Mouse (Mus musculus) heart, embryonic 12.5 days (tissue): ENCODE data around the gene Plxdc2. TPM values are rescaled to one million over a fixed set of nuclear protein-coding genes. Genes with fewer than 3 reads are reported as not detected.
"Not testable (repeated sequence)": the region's sequence is repeated elsewhere in the genome, so short reads cannot be mapped to it uniquely, and the experiment has no call there.

ENCODE experiments used
- ATAC-seq: fragments of 200-750 bp; cut with Nextera tagmentation; 2 replicates; pipeline ENCODE4 v1.8.0; 2017; ENCODE audit warnings: moderate TSS enrichment, moderate library complexity; ENCODE audit not compliant: insufficient number of reproducible peaks, low FRiP score
- H3K27ac ChIP-seq: fragments of 300-500 bp; sonication (generic); 2 replicates; pipeline ENCODE4 v1.5.1; 2016; ENCODE audit warnings: mild to moderate bottlenecking, moderate library complexity; ENCODE audit not compliant: poor library complexity, severe bottlenecking
- H3K27me3 ChIP-seq: fragments of 300-500 bp; sonication (generic); replicated peaks from 2 replicates; pipeline ENCODE4 v1.6.1; 2016; ENCODE audit warnings: mild to moderate bottlenecking, moderate library complexity
- H3K36me3 ChIP-seq: fragments of 300-500 bp; sonication (generic); 2 replicates; pipeline ENCODE4 v1.6.1; 2016; ENCODE audit warnings: mild to moderate bottlenecking, moderate library complexity
- H3K4me1 ChIP-seq: fragments of 300-500 bp; sonication (generic); replicated peaks from 2 replicates; pipeline ENCODE4 v1.6.1; 2016; ENCODE audit warnings: mild to moderate bottlenecking
- H3K4me2 ChIP-seq: fragments of 300-500 bp; sonication (generic); 2 replicates; pipeline ENCODE4 v1.6.1; 2016; ENCODE audit warnings: mild to moderate bottlenecking, moderate library complexity
- H3K4me3 ChIP-seq: fragments of 300-500 bp; sonication (generic); 2 replicates; pipeline ENCODE4 v1.5.1; 2016; ENCODE audit warnings: mild to moderate bottlenecking
- H3K9ac ChIP-seq: fragments of 300-500 bp; sonication (generic); 2 replicates; pipeline ENCODE4 v1.6.1; 2016; ENCODE audit warnings: mild to moderate bottlenecking, moderate library complexity
- H3K9me3 ChIP-seq: fragments of 300-500 bp; sonication (generic); replicated peaks from 2 replicates; pipeline ENCODE4 v1.6.1; 2016; ENCODE audit warnings: mild to moderate bottlenecking, moderate library complexity
- WGBS: fragments of 180-500 bp; shearing (Covaris S2); methylation state at CpG from one replicate; pipeline ENCODE4 v1.1.7; 2016; 5-methylcytosine and 5-hydroxymethylcytosine counted together
- polyA plus RNA-seq: library from polyadenylated mRNA; unstranded; fragments of >200 nt; fragmentation: Nextera tagmentation; extraction: Ambion mirVana; gene quantifications from 2 replicates; pipeline ENCODE4 v1.2.1, GENCODE M21; 2016

The Plxdc2 gene
- polyA plus RNA-seq, 1 experiment from 2014 or later = 20.0 TPM

- Histone ChIP-seq H3K4me2 (no peak overlapping the region), H3K4me3 (no peak overlapping the region), H3K9me3 (no peaks in the 10 kb centered on the region), H3K27me3 (no peaks in the 10 kb centered on the region), H3K36me3 (no peaks in the 10 kb centered on the region), H3K27ac (no peak overlapping the region), H3K9ac (no peak overlapping the region), H3K4me1 (no peaks in the 10 kb centered on the region)
- no peak for ATAC-seq
- 81% methylated on average over 2 of the region's 2 CpGs for WGBS
Measured at GRCm38 (mm10) chr2:16759766-16760165, 403.7 kb downstream of the Plxdc2 start.

- H3K9ac ChIP-seq, H3K4me3 ChIP-seq, H3K4me1 ChIP-seq, H3K27ac ChIP-seq, H3K9me3 ChIP-seq, H3K4me2 ChIP-seq, H3K27me3 ChIP-seq, ATAC-seq, H3K36me3 ChIP-seq: not testable (repeated sequence)
- 95% methylated on average over 5 of the region's 7 CpGs for WGBS
Measured at GRCm38 (mm10) chr2:16769149-16769548, 413.0 kb downstream of the Plxdc2 start.

- Histone ChIP-seq H3K4me3 (no peak overlapping the region), H3K36me3 (no peaks in the 10 kb centered on the region), H3K4me2 (no peak overlapping the region), H3K27ac (no peak overlapping the region), H3K9ac (no peak overlapping the region), H3K9me3 (no peaks in the 10 kb centered on the region), H3K4me1 (no peaks in the 10 kb centered on the region; the same call in 1 of the 2 replicates), H3K27me3 (no peaks in the 10 kb centered on the region)
- 32% methylated on average over 1 of the region's 1 CpGs for WGBS
- ATAC-seq = no peak
Measured at GRCm38 (mm10) chr2:16773398-16774113, 417.5 kb downstream of the Plxdc2 start.

GRCm38 (mm10) chr2:16774114-16774433, 418.0 kb downstream of the Plxdc2 start:
- no peak for ATAC-seq
- Histone ChIP-seq H3K36me3 (no peaks in the 10 kb centered on the region), H3K4me1 (no peaks in the 10 kb centered on the region; the same call in 1 of the 2 replicates), H3K27ac (no peak overlapping the region), H3K9me3 (no peaks in the 10 kb centered on the region), H3K4me3 (no peak overlapping the region), H3K9ac (no peak overlapping the region), H3K27me3 (no peaks in the 10 kb centered on the region), H3K4me2 (no peak overlapping the region)
- 73% methylated on average over 3 of the region's 3 CpGs for WGBS

GRCm38 (mm10) chr2:16795283-16795682, 439.2 kb downstream of the Plxdc2 start:
- Histone ChIP-seq H3K4me1 (no peaks in the 10 kb centered on the region), H3K4me3 (no peak overlapping the region), H3K36me3 (no peaks in the 10 kb centered on the region), H3K4me2 (no peak overlapping the region), H3K9me3 (no peaks in the 10 kb centered on the region), H3K27me3 (no peaks in the 10 kb centered on the region), H3K27ac (no peak overlapping the region), H3K9ac (no peak overlapping the region)
- ATAC-seq = no peak
